Mouse (Mus musculus): ENCODE measurements around the gene Ankrd9. TPM values are rescaled to one million over a fixed set of nuclear protein-coding genes. Genes with fewer than 3 reads are reported as not detected.

Ankrd9 gene
- total RNA-seq, 4 experiments from 2014 or later: 147 to 209 (median 152) TPM

- DNase-seq (ENCODE audit: low spot score in 2 of 2): no peak
Measured at GRCm38 (mm10) chr12:110965500-110965899, 13.3 kb downstream of the Ankrd9 start.

- no peak for DNase-seq (ENCODE audit: low spot score in 2 of 2)
Measured at GRCm38 (mm10) chr12:110961973-110962372, 16.9 kb downstream of the Ankrd9 start.

- no peak for DNase-seq (ENCODE audit: low spot score in 2 of 2)
Measured at GRCm38 (mm10) chr12:110954351-110954991, 24.4 kb downstream of the Ankrd9 start.

- no peak for DNase-seq (ENCODE audit: low spot score in 2 of 2)
Measured at GRCm38 (mm10) chr12:110953900-110954299, 24.9 kb downstream of the Ankrd9 start.

- no peak for DNase-seq (ENCODE audit: low spot score in 2 of 2)
Measured at GRCm38 (mm10) chr12:110953443-110953842, 25.4 kb downstream of the Ankrd9 start.

- DNase-seq (ENCODE audit: low spot score in 2 of 2): no peak
Measured at GRCm38 (mm10) chr12:110952628-110953385, 26.0 kb downstream of the Ankrd9 start.

GRCm38 (mm10) chr12:110951236-110951635 lies 27.6 kb downstream of the Ankrd9 start:
- DNase-seq (ENCODE audit: low spot score in 2 of 2): no peak

GRCm38 (mm10) chr12:110950151-110950550 lies 28.7 kb downstream of the Ankrd9 start:
- no peak for DNase-seq (ENCODE audit: low spot score in 2 of 2)

- peak in 1 of 2 experiments; percentile 41 for DNase-seq (ENCODE audit: low spot score in 2 of 2)
Measured at GRCm38 (mm10) chr12:110949410-110949809, 29.4 kb downstream of the Ankrd9 start.

- DNase-seq (ENCODE audit: low spot score in 2 of 2): peak in 1 of 2 experiments; percentile 57
Measured at GRCm38 (mm10) chr12:110948910-110949201, 30.0 kb downstream of the Ankrd9 start.

GRCm38 (mm10) chr12:110948082-110948909 lies 30.5 kb downstream of the Ankrd9 start:
- peak in 1 of 2 experiments; percentile 59 for DNase-seq (ENCODE audit: low spot score in 2 of 2)

GRCm38 (mm10) chr12:110946216-110946615 lies 32.6 kb downstream of the Ankrd9 start:
- no peak for DNase-seq (ENCODE audit: low spot score in 2 of 2)

- no peak for DNase-seq (ENCODE audit: low spot score in 2 of 2)
Measured at GRCm38 (mm10) chr12:110940869-110941268, 38.0 kb downstream of the Ankrd9 start.

- DNase-seq (ENCODE audit: low spot score in 2 of 2): no peak
Measured at GRCm38 (mm10) chr12:110939385-110939784, 39.5 kb downstream of the Ankrd9 start.

GRCm38 (mm10) chr12:110937496-110937895 lies 41.3 kb downstream of the Ankrd9 start:
- DNase-seq (ENCODE audit: low spot score in 2 of 2): no peak

GRCm38 (mm10) chr12:110935983-110936620 lies 42.7 kb downstream of the Ankrd9 start:
- peak; percentile 74 to 75 for DNase-seq (ENCODE audit: low spot score in 2 of 2)

GRCm38 (mm10) chr12:110932820-110933219 lies 46.0 kb downstream of the Ankrd9 start:
- DNase-seq (ENCODE audit: low spot score in 2 of 2): no peak
